Mouse (Mus musculus): ENCODE results near the gene Gm9639.
"Not testable (repeated sequence)": the region's sequence is repeated elsewhere in the genome, so short reads cannot be mapped to it uniquely, and the experiment has no call there.

- TF ChIP-seq POLR2A (IDR thresholded peaks at IDR 0.05; ENCODE audit: borderline replicate concordance, extremely low read depth, insufficient read depth, insufficient read length, poor library complexity, severe bottlenecking); CTCF (IDR thresholded peaks at IDR 0.05; ENCODE audit: borderline replicate concordance, extremely low read depth, insufficient read depth, insufficient read length): not testable (repeated sequence)
Measured at GRCm38 (mm10) chr10:77772142-77772541, 22.7 kb downstream of the Gm9639 start.

Measured in brain, embryonic 14.5 days (tissue).